Mouse (Mus musculus): Measurements from ENCODE around the gene Olfr1131.
"Not testable (repeated sequence)": the region's sequence is repeated elsewhere in the genome, so short reads cannot be mapped to it uniquely, and the experiment has no call there.

Gene Olfr1131

GRCm38 (mm10) chr2:87626804-87627203 lies at the start of gene Olfr1131:
Gene Olfr1131 (plus strand): TSS chr2:87627104.
- DNase-seq (ENCODE audit: low read depth, low spot score): no peak

- DNase-seq (ENCODE audit: low read depth, low spot score): not testable (repeated sequence)
Measured at GRCm38 (mm10) chr2:87605912-87606311, 21.0 kb upstream of the Olfr1131 start, which contains the start of gene Olfr1130. Gene Olfr1130 (plus strand): TSS chr2:87606212.

GRCm38 (mm10) chr2:87637435-87637834 lies 10.5 kb downstream of the Olfr1131 start, which contains the start of gene Olfr1132:
Gene Olfr1132 (minus strand): TSS chr2:87637535.
- DNase-seq (ENCODE audit: low read depth, low spot score): no peak

- no peak for DNase-seq (ENCODE audit: low read depth, low spot score)
Measured at GRCm38 (mm10) chr2:87642441-87642840, 15.5 kb downstream of the Olfr1131 start.

GRCm38 (mm10) chr2:87647274-87647673 lies 20.4 kb downstream of the Olfr1131 start, which contains the start of gene Olfr1133:
Gene Olfr1133 (minus strand): TSS chr2:87647374.
- DNase-seq (ENCODE audit: low read depth, low spot score): no peak

GRCm38 (mm10) chr2:87658360-87658759 lies 31.5 kb downstream of the Olfr1131 start, which contains the start of gene Olfr1134:
Gene Olfr1134 (minus strand): TSS chr2:87658460.
- no peak for DNase-seq (ENCODE audit: low read depth, low spot score)

GRCm38 (mm10) chr2:87673564-87673963 lies 46.7 kb downstream of the Olfr1131 start, which contains the start of gene Olfr1135:
Gene Olfr1135 (minus strand): TSS chr2:87673664.
- DNase-seq (ENCODE audit: low read depth, low spot score): no peak

Measured in CD4-positive helper T cell, adult 2 months (primary cell).